Mouse (Mus musculus) liver, postnatal 0 days (tissue): Measurements from ENCODE around the gene Cr1l. TPM values are rescaled to one million over a fixed set of nuclear protein-coding genes. Genes with fewer than 3 reads are reported as not detected.

Source experiments
- ATAC-seq: fragments of 200-750 bp; cut with Nextera tagmentation; 2 replicates; pipeline ENCODE4 v1.8.0; 2017; ENCODE audit warnings: mild to moderate bottlenecking, moderate library complexity
- DNase-seq: peaks from one replicate; pipeline ENCODE4 v3.0.0-alpha.2; 2016
- H3K27ac ChIP-seq: fragments of 300-500 bp; sonication (generic); 2 replicates; pipeline ENCODE4 v1.5.1; 2014; ENCODE audit warnings: antibody characterized with exemption, moderate library complexity, mild to moderate bottlenecking, low read depth
- H3K27me3 ChIP-seq: fragments of 300-500 bp; sonication (generic); 2 replicates; pipeline ENCODE4 v1.6.1; 2014; ENCODE audit warnings: low read length, control low read depth, mixed read lengths; ENCODE audit not compliant: insufficient read depth
- H3K36me3 ChIP-seq: fragments of 300-500 bp; sonication (generic); replicated peaks from 2 replicates; pipeline ENCODE4 v1.6.1; 2014; ENCODE audit warnings: mild to moderate bottlenecking, control low read depth, low read length, moderate library complexity, mixed read lengths; ENCODE audit not compliant: insufficient read depth
- H3K4me1 ChIP-seq: fragments of 300-500 bp; sonication (generic); 2 replicates; pipeline ENCODE4 v1.6.1; 2014; ENCODE audit warnings: antibody characterized with exemption, mild to moderate bottlenecking, control low read depth; ENCODE audit not compliant: insufficient read depth
- H3K4me2 ChIP-seq: fragments of 300-500 bp; sonication (generic); 2 replicates; pipeline ENCODE4 v1.6.1; 2014; ENCODE audit warnings: low read depth, mild to moderate bottlenecking, low read length, moderate library complexity, mixed read lengths
- H3K4me3 ChIP-seq: fragments of 300-500 bp; sonication (generic); 2 replicates; pipeline ENCODE4 v1.5.1; 2014; ENCODE audit warnings: low read depth, low read length
- H3K9ac ChIP-seq: fragments of 300-500 bp; sonication (generic); replicated peaks from 2 replicates; pipeline ENCODE4 v1.6.1; 2014; ENCODE audit warnings: mild to moderate bottlenecking, moderate library complexity
- H3K9me3 ChIP-seq: fragments of 300-500 bp; sonication (generic); 2 replicates; pipeline ENCODE4 v1.6.1; 2016; ENCODE audit warnings: mild to moderate bottlenecking, control low read depth, low read length, mixed read lengths
- CTCF ChIP-seq: sonication (generic); IDR thresholded peaks from 2 replicates; pipeline ENCODE4 v1.5.1; 2016; ENCODE audit warnings: antibody characterized with exemption, low read depth
- EP300 ChIP-seq: IDR thresholded peaks from 2 replicates; pipeline ENCODE4 v1.6.1; 2016; ENCODE audit warnings: antibody characterized with exemption, low read depth, mild to moderate bottlenecking
- WGBS: fragments of 180-500 bp; shearing (Covaris S2); extraction: QIAGEN DNeasy Blood & Tissue Kit; methylation state at CpG from one replicate; pipeline ENCODE4 v1.1.7; 2014; ENCODE audit not compliant: insufficient replicate concordance; 5-methylcytosine and 5-hydroxymethylcytosine counted together
- polyA plus RNA-seq: library from polyadenylated mRNA; unstranded; fragments of >200 nt; fragmentation: Nextera tagmentation; extraction: Ambion mirVana; gene quantifications from 2 replicates; pipeline ENCODE4 v1.2.1, GENCODE M21; 2015

Gene Cr1l
- polyA plus RNA-seq, result 57.4 and 57.7 TPM in 2 replicates

DNA sequence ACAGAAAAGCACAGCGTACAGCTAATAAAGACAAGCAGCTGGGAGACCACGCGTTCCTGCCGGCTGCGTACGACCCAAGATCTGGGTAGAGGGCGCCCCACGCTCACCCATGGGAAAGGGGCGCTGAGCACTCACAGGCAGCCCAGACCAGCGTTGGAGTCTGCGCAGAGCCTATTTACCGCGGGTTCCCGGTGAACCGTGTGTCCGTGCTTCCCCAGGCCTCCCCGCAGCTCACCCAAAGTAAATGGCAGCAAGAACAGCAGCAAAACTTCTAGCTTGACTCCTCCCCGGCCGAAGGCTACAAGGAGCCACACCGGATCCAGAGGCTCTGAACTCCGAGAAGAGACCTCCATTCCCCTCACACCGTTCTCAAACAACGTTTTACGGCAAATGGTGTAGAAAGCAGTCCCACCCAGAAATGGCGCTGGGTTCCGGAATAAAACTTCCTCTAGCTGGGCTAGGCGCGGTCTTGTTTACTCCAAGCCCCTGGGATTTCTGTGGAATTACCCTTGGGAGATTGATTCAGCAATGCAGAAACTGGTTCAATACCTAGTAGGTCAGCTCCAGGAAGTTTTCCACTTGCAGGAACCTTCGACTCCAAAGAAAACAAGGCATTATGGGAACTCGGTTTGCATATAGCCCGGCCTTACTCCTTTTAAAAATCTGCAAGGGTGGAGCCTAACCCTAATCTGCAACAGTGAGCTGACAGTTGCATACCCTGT is at the start of gene Cr1l:
Gene Cr1l, minus strand, starts transcription at position 634 of the 722 bp plus-strand sequence.
- H3K4me3 ChIP-seq, result peak within 1 kb of the TSS; percentile 86
- peak within 1 kb of the TSS; percentile 97 for H3K9ac ChIP-seq
- ATAC-seq (peak; percentile 96), DNase-seq (peak; percentile 89)
- H3K4me1 ChIP-seq, result peaks cover 3% of the 10 kb centered on the region
- H3K36me3 ChIP-seq, result peaks cover 19% of the 10 kb centered on the region
- no peaks in the 10 kb centered on the region for H3K9me3 ChIP-seq
- no peaks in the 10 kb centered on the region for H3K27me3 ChIP-seq
- TF ChIP-seq EP300, result 0 out of 2 replicates have a peak, but pooled peaks have one; percentile 52
- peak; percentile 84 for TF ChIP-seq CTCF
- peak within 1 kb of the TSS; percentile 100 for H3K27ac ChIP-seq
- H3K4me2 ChIP-seq, result peak within 1 kb of the TSS; percentile 82
- under 1% methylated on average over 31 of the region's 31 CpGs for WGBS

- WGBS, result 8% methylated on average over 20 of the region's 20 CpGs
- no peaks in the 10 kb centered on the region for H3K36me3 ChIP-seq
- peak within 1 kb of the TSS; percentile 59 for H3K4me2 ChIP-seq
- H3K27ac ChIP-seq, result no peak within 1 kb of the TSS
- H3K9me3 ChIP-seq, result no peaks in the 10 kb centered on the region
- ATAC-seq (peak; percentile 74), DNase-seq (peak; percentile 68)
- H3K4me3 ChIP-seq, result peak within 1 kb of the TSS; percentile 20; the same call in 1 of the 2 replicates
- H3K9ac ChIP-seq, result 0 out of 2 replicates have a peak within 1 kb of the TSS, but pooled peaks have one; percentile 4
- peaks cover 3% of the 10 kb centered on the region; the same call in 1 of the 2 replicates for H3K4me1 ChIP-seq
- no peaks in the 10 kb centered on the region for H3K27me3 ChIP-seq
- peak; percentile 49 for TF ChIP-seq CTCF
- TF ChIP-seq EP300, result no peak
Measured at GRCm38 (mm10) chr1:195175980-195176931, 44.9 kb upstream of the Cr1l start, which contains the start of gene Cr2. Gene Cr2 (minus strand): TSS chr1:195176716.

GRCm38 (mm10) chr1:195164996-195165755 is 33.8 kb upstream of the Cr1l start:
- Histone ChIP-seq H3K27me3 (no peaks in the 10 kb centered on the region), H3K4me3 (no peak overlapping the region), H3K9ac (no peak overlapping the region), H3K4me2 (no peak overlapping the region), H3K4me1 (no peaks in the 10 kb centered on the region), H3K36me3 (no peaks in the 10 kb centered on the region), H3K9me3 (no peaks in the 10 kb centered on the region), H3K27ac (no peak overlapping the region)
- TF ChIP-seq CTCF (no peak), EP300 (no peak)
- ATAC-seq (no peak), DNase-seq (no peak)
- 70% methylated on average over 9 of the region's 9 CpGs for WGBS

GRCm38 (mm10) chr1:195132070-195132469 is 684 bp upstream of the Cr1l start:
- DNase-seq (no peak), ATAC-seq (no peak)
- Histone ChIP-seq H3K27ac (peak overlapping the region; percentile 100), H3K27me3 (no peaks in the 10 kb centered on the region), H3K9ac (peak overlapping the region; percentile 97; the same call in 1 of the 2 replicates), H3K4me3 (peak overlapping the region; percentile 86), H3K4me2 (peak overlapping the region; percentile 82), H3K36me3 (peaks cover 13% of the 10 kb centered on the region), H3K4me1 (peaks cover 3% of the 10 kb centered on the region), H3K9me3 (no peaks in the 10 kb centered on the region)
- 39% methylated on average over 3 of the region's 3 CpGs for WGBS
- TF ChIP-seq CTCF (no peak), EP300 (no peak)

DNA sequence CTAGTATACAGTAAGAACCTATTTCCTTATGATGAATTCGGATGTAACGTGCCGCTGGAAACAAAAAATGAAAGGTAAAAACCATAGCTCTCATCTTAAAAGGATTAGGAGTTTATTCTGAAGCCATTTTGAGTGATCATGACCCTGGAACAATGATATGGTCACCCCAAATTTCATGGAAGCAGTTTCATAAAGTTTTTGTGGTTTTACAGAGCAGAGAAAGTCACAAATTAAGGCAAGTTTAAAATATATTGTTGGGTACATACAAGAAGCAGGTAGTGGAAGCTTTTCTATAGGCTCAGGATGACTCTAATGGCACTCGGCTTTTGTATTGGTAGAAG is 259 bp upstream of the Cr1l start:
- WGBS, result 13% methylated on average over 4 of the region's 4 CpGs
- H3K27ac ChIP-seq, result peak overlapping the region; percentile 100
- no peak for ATAC-seq

More for the DNA sequence above, 259 bp upstream of the Cr1l start:
- Histone ChIP-seq H3K27me3 (no peaks in the 10 kb centered on the region), H3K9me3 (no peaks in the 10 kb centered on the region), H3K4me1 (peaks cover 3% of the 10 kb centered on the region), H3K4me2 (peak overlapping the region; percentile 82), H3K36me3 (peaks cover 16% of the 10 kb centered on the region), H3K9ac (peak overlapping the region; percentile 97), H3K4me3 (peak overlapping the region; percentile 86)
- DNase-seq, result no peak
- TF ChIP-seq EP300, result no peak
- no peak for TF ChIP-seq CTCF
